In genomic region chr3:109622361-109622760, GRCm38 (mm10) we compare ENCODE assay signal across 11 mouse cellular contexts.
A peak's percentile ranks its signal among the peaks of the same experiment; 100 is the strongest.
DNase-seq lines count a peak whose midpoint lies in the region; ATAC-seq and TF ChIP-seq lines count a peak whose summit lies in the region.
"Had no signal": no experiment of that assay in that cellular context is flagged by ENCODE, and none has a peak within 500 bp of the region (broad histone marks: within the 10 kb centered on the region; RNA-seq: fewer than 3 reads in every experiment).

No protein-coding gene starts in this region.

- no peak overlapping the region for H3K9ac ChIP-seq in lung, embryonic 14.5 days
- H3K9ac ChIP-seq: limb, embryonic 13.5 days had no signal

- H3K27me3 ChIP-seq in lung, embryonic 14.5 days (ENCODE audit: insufficient read depth, low read length), result no peaks in the 10 kb centered on the region
- H3K27me3 ChIP-seq: limb, embryonic 13.5 days had no signal

- H3K4me1 ChIP-seq in lung, embryonic 14.5 days (ENCODE audit: insufficient read depth), result no peaks in the 10 kb centered on the region
- no peaks in the 10 kb centered on the region for H3K4me1 ChIP-seq in lung, adult 2 months (ENCODE audit: control insufficient read depth, insufficient read depth, low read length)

- ATAC-seq in lung, embryonic 14.5 days (ENCODE audit: insufficient read depth), result peak; percentile 49

- TF ChIP-seq CTCF in lung, embryonic 14.5 days (IDR thresholded peaks at IDR 0.05; ENCODE audit: low read depth), result no peak
- no peak for TF ChIP-seq CTCF in lung, adult 2 months (IDR thresholded peaks at IDR 0.05; ENCODE audit: insufficient read depth, low read length)

- no peaks in the 10 kb centered on the region for H3K36me3 ChIP-seq in lung, embryonic 14.5 days (ENCODE audit: insufficient read depth)
- H3K36me3 ChIP-seq: limb, embryonic 13.5 days had no signal

- no peaks in the 10 kb centered on the region for H3K9me3 ChIP-seq in lung, embryonic 14.5 days (ENCODE audit: low read depth, low read length)
- H3K9me3 ChIP-seq: limb, embryonic 13.5 days had no signal

- WGBS in lung, embryonic 14.5 days, result 50% methylated on average over 1 of the region's 1 CpGs
- whole genome bisulfite sequencing in lung, adult 2 months, result 76% methylated on average over 1 of the region's 1 CpGs

- peak; percentile 53 for DNase-seq in lung, embryonic 14.5 days
- DNase-seq in lung, adult 2 months, result no peak
- DNase-seq in adipocyte (ENCODE audit: low spot score), result peak; percentile 59
- DNase-seq in kidney, adult 11 months, result peak; percentile 72
- DNase-seq in kidney, postnatal 4 days, result peak; percentile 36 to 63
- DNase-seq in layer of hippocampus, postnatal 36 days, result no peak
- DNase-seq in left cerebral cortex, adult 8-10 months (ENCODE audit: low spot score in 2 of 2), result no peak
- DNase-seq: lung, postnatal 36 days; spleen, adult 18-20 months; thymus, postnatal 25 days had no signal

- no peak overlapping the region for H3K4me3 ChIP-seq in lung, embryonic 14.5 days (ENCODE audit: low read depth, low read length)
- no peak overlapping the region for H3K4me3 ChIP-seq in lung, adult 2 months (replicated peaks; ENCODE audit: extremely low read depth, low read depth, low read length)
- H3K4me3 ChIP-seq: limb, embryonic 13.5 days had no signal

- no peak for TF ChIP-seq POLR2A in lung, adult 2 months (IDR thresholded peaks at IDR 0.05; ENCODE audit: borderline replicate concordance, extremely low read depth, low read depth, low read length)

- no peak overlapping the region for H3K27ac ChIP-seq in lung, embryonic 14.5 days (ENCODE audit: low read depth)
- H3K27ac ChIP-seq: limb, embryonic 13.5 days had no signal

- no peak overlapping the region for H3K4me2 ChIP-seq in lung, embryonic 14.5 days
- H3K4me2 ChIP-seq: limb, embryonic 13.5 days had no signal

Comparison
In these comparisons a context has a peak if more than half of its experiments do, and no peak if none do; other contexts are left out.
1. DNase-seq: peak in lung, embryonic 14.5 days (single experiment), adipocyte (single experiment), kidney, adult 11 months (single experiment) and kidney, postnatal 4 days (2 of 2); none in lung, adult 2 months (single experiment), layer of hippocampus, postnatal 36 days (0 of 2) and left cerebral cortex, adult 8-10 months (0 of 2).